Mouse (Mus musculus) heart, embryonic 14.5 days (tissue): Measurements from ENCODE around the gene Lonrf2. TPM values are rescaled to one million over a fixed set of nuclear protein-coding genes. Genes with fewer than 3 reads are reported as not detected.

Experiments used
- ATAC-seq: fragments of 200-750 bp; cut with Nextera tagmentation; 2 replicates; pipeline ENCODE4 v1.8.0; 2017; ENCODE audit warnings: low read depth, moderate TSS enrichment; ENCODE audit not compliant: insufficient number of reproducible peaks, insufficient read depth, low FRiP score
- H3K27ac ChIP-seq, 2 experiments: fragments of 200-500 bp in 1 of 2; fragments of 300-500 bp in 1 of 2; sonication (generic) in 1 of 2; replicated peaks in 1 of 2; 2 replicates each; pipeline ENCODE4 v1.5.1; 2012 to 2014; ENCODE audit warnings: low read depth in 2 of 2, low read length in 2 of 2, control low read depth in 1 of 2, mild to moderate bottlenecking in 1 of 2, mixed read lengths in 1 of 2; ENCODE audit not compliant: control insufficient read depth in 1 of 2, insufficient read depth in 1 of 2
- H3K27me3 ChIP-seq: fragments of 300-500 bp; sonication (generic); 2 replicates; pipeline ENCODE4 v1.6.1; 2014; ENCODE audit warnings: mild to moderate bottlenecking, low read length, control low read depth; ENCODE audit not compliant: control insufficient read depth, insufficient read depth
- H3K36me3 ChIP-seq: fragments of 300-500 bp; sonication (generic); 2 replicates; pipeline ENCODE4 v1.6.1; 2014; ENCODE audit warnings: mild to moderate bottlenecking, control low read depth, low read length, mixed read lengths; ENCODE audit not compliant: control insufficient read depth, insufficient read depth
- H3K4me1 ChIP-seq, 2 experiments: fragments of 200-500 bp in 1 of 2; fragments of 300-500 bp in 1 of 2; sonication (generic) in 1 of 2; 2 replicates each; pipeline ENCODE4 v1.6.1; 2012 to 2014; ENCODE audit warnings: low read length in 2 of 2, control low read depth in 1 of 2, mixed read lengths in 1 of 2; ENCODE audit not compliant: control insufficient read depth in 2 of 2, insufficient read depth in 2 of 2
- H3K4me2 ChIP-seq: fragments of 300-500 bp; sonication (generic); 2 replicates; pipeline ENCODE4 v1.6.1; 2014; ENCODE audit warnings: mild to moderate bottlenecking, low read length
- H3K4me3 ChIP-seq, 2 experiments: fragments of 200-500 bp in 1 of 2; fragments of 300-500 bp in 1 of 2; sonication (generic) in 1 of 2; 2 replicates each; pipeline ENCODE4 v1.5.1; 2012 to 2014; ENCODE audit warnings: low read length in 2 of 2, mild to moderate bottlenecking in 2 of 2, control low read depth in 1 of 2, low read depth in 1 of 2, moderate library complexity in 1 of 2; ENCODE audit not compliant: control insufficient read depth in 1 of 2, insufficient read depth in 1 of 2
- H3K9ac ChIP-seq: fragments of 300-500 bp; sonication (generic); 2 replicates; pipeline ENCODE4 v1.6.1; 2014; ENCODE audit warnings: mild to moderate bottlenecking, low read length
- H3K9me3 ChIP-seq: fragments of 300-500 bp; sonication (generic); 2 replicates; pipeline ENCODE4 v1.6.1; 2016; ENCODE audit warnings: low read length, control low read depth; ENCODE audit not compliant: control insufficient read depth
- WGBS: fragments of 180-500 bp; shearing (Covaris S2); extraction: QIAGEN DNeasy Blood & Tissue Kit; methylation state at CpG from one replicate; pipeline ENCODE4 v1.1.7; 2014; 5-methylcytosine and 5-hydroxymethylcytosine counted together
- polyA plus RNA-seq: library from polyadenylated mRNA; unstranded; fragments of >200 nt; fragmentation: Nextera tagmentation; extraction: Ambion mirVana; gene quantifications from 2 replicates; pipeline ENCODE4 v1.2.1, GENCODE M21; 2014

Gene Lonrf2
- polyA plus RNA-seq, 1 experiment from 2014 or later, result 0.84 TPM

GRCm38 (mm10) chr1:38839944-38840343 is 3.4 kb upstream of the Lonrf2 start:
- no peak overlapping the region for H3K9ac ChIP-seq
- peaks cover 26% of the 10 kb centered on the region for H3K27me3 ChIP-seq
- no peak overlapping the region for H3K27ac ChIP-seq
- no peak overlapping the region for H3K4me3 ChIP-seq
- no peak overlapping the region for H3K4me2 ChIP-seq
- H3K4me1 ChIP-seq, result peaks cover 3 to 4% of the 10 kb centered on the region in 2 experiments; a peak in 1 of 4 replicates
- no peaks in the 10 kb centered on the region for H3K36me3 ChIP-seq
- no peaks in the 10 kb centered on the region for H3K9me3 ChIP-seq
- 52% methylated on average over 1 of the region's 1 CpGs for WGBS
- no peak for ATAC-seq

DNA sequence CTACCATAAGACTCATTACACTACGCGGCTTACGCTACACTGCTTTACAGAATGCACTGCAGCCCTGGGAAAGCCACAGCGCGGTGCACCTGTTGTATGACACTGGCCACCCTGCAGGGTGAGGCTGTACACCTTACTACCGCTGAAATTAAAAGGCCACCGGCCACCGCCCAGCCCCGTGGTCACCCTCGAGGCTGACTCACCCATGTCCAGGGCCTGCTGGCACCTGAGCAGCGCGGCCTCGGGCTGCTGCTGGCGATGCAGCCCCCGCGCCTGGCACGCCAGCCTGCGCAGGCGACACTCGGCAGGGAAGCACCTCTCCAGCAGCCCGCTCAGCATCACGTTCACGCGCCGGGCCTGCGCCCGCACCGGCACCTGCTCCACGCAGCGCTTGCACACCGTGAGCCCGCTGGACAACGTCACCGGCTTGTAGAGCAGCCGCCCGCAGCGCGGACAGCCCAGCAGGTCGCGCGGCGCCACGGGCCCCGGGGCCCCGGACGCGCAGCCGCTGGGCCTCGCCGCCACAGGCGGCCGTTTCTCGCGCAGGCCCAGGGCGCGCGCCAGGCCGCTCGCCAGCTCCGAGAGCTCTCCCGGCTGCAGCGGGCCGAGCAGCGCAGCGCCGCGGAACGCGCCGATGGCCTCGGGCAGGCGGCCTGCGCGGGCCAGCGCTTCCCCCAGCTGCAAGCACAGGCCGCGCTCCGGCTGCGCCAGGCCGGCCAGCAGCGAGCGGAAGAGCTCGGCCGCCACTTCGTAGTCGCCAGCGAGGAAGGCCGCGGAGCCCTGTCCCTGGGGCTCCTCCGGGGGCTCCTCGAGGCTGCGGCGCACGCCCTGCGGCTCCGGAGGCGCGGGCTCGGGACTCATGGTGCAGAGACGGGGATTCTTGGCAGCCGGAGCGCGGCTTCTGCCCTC is 689 bp downstream of the Lonrf2 start:
- no peaks in the 10 kb centered on the region for H3K9me3 ChIP-seq
- peak overlapping the region; percentile 69 to 72 for H3K4me3 ChIP-seq
- 2% methylated on average over 102 of the region's 103 CpGs for WGBS
- peak overlapping the region; percentile 97 for H3K4me2 ChIP-seq
- H3K9ac ChIP-seq, result peak overlapping the region; percentile 80
- peak; percentile 59 for ATAC-seq
- H3K27me3 ChIP-seq, result peaks cover 26% of the 10 kb centered on the region
- H3K36me3 ChIP-seq, result no peaks in the 10 kb centered on the region
- H3K27ac ChIP-seq, result no peak overlapping the region
- peaks cover 3 to 4% of the 10 kb centered on the region in 2 experiments; a peak in 1 of 4 replicates for H3K4me1 ChIP-seq

GRCm38 (mm10) chr1:38834899-38835298 is 1.6 kb downstream of the Lonrf2 start:
- no peak overlapping the region for H3K4me3 ChIP-seq
- no peaks in the 10 kb centered on the region for H3K36me3 ChIP-seq
- peaks cover 3 to 4% of the 10 kb centered on the region in 2 experiments; a peak in 1 of 4 replicates for H3K4me1 ChIP-seq
- ATAC-seq, result no peak
- no peak overlapping the region for H3K9ac ChIP-seq
- WGBS, result 36% methylated on average over 3 of the region's 3 CpGs
- H3K4me2 ChIP-seq, result peak overlapping the region; percentile 97
- no peaks in the 10 kb centered on the region for H3K9me3 ChIP-seq
- no peak overlapping the region for H3K27ac ChIP-seq
- H3K27me3 ChIP-seq, result peaks cover 26% of the 10 kb centered on the region

GRCm38 (mm10) chr1:38824926-38825325 is 11.6 kb downstream of the Lonrf2 start:
- H3K27ac ChIP-seq, result no peak overlapping the region
- no peak for ATAC-seq
- 66% methylated on average over 2 of the region's 2 CpGs for WGBS

GRCm38 (mm10) chr1:38823851-38824250 is 12.7 kb downstream of the Lonrf2 start:
- H3K4me3 ChIP-seq, result no peak overlapping the region
- no peak for ATAC-seq
- no peaks in the 10 kb centered on the region for H3K27me3 ChIP-seq
- H3K36me3 ChIP-seq, result no peaks in the 10 kb centered on the region
- no peak overlapping the region for H3K27ac ChIP-seq
- H3K9ac ChIP-seq, result no peak overlapping the region
- WGBS, result 71% methylated on average over 2 of the region's 2 CpGs
- H3K9me3 ChIP-seq, result no peaks in the 10 kb centered on the region
- no peaks in the 10 kb centered on the region for H3K4me1 ChIP-seq
- no peak overlapping the region for H3K4me2 ChIP-seq

More at GRCm38 (mm10) chr1:38824926-38825325, 11.6 kb downstream of the Lonrf2 start:
- Histone ChIP-seq H3K9ac (no peak overlapping the region), H3K4me1 (no peaks in the 10 kb centered on the region), H3K36me3 (no peaks in the 10 kb centered on the region), H3K4me2 (no peak overlapping the region), H3K9me3 (no peaks in the 10 kb centered on the region), H3K4me3 (no peak overlapping the region), H3K27me3 (no peaks in the 10 kb centered on the region)

GRCm38 (mm10) chr1:38819691-38820090 is 16.8 kb downstream of the Lonrf2 start:
- Histone ChIP-seq H3K9ac (no peak overlapping the region), H3K27me3 (no peaks in the 10 kb centered on the region), H3K36me3 (0 out of 2 replicates have a peak, but pooled peaks cover 2% of the 10 kb centered on the region), H3K4me1 (peaks cover 0 to 5% of the 10 kb centered on the region in 2 experiments; a peak in 1 of 4 replicates), H3K9me3 (no peaks in the 10 kb centered on the region), H3K4me3 (no peak overlapping the region), H3K27ac (no peak overlapping the region), H3K4me2 (no peak overlapping the region)
- ATAC-seq, result no peak

- Histone ChIP-seq H3K9me3 (no peaks in the 10 kb centered on the region), H3K4me3 (no peak overlapping the region), H3K27ac (no peak overlapping the region), H3K4me2 (no peak overlapping the region), H3K36me3 (peaks cover 8% of the 10 kb centered on the region; the same call in 1 of the 2 replicates), H3K4me1 (peaks cover 0 to 5% of the 10 kb centered on the region in 2 experiments; a peak in 1 of 4 replicates), H3K27me3 (no peaks in the 10 kb centered on the region), H3K9ac (no peak overlapping the region)
- 82% methylated on average over 3 of the region's 3 CpGs for WGBS
- ATAC-seq, result no peak
These were observed 18.8 kb downstream of the Lonrf2 start for GRCm38 (mm10) chr1:38817671-38818070.
